Comparison of ENCODE assay signal across 25 mouse cellular contexts in the genomic region with DNA sequence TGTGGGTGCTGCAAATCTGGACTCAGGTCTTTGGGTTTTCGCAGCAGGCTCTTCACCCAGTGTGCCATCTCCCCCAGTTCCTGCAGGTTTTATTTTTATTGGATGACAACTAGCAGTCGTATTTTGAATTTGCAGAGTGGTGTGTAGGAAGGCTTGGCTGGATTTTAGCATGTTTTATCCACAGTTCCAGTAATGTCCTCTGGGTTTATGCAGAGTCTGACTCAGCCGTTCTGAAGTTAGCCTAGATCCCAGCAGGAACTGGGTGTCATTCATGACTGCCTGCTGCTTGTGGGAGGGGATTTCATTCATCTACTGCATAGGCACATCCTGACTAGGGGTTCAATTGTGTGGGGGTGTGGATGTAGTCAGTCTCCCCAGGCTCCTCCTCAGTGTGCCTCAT. TPM values are rescaled to one million over a fixed set of nuclear protein-coding genes. Genes with fewer than 3 reads are reported as not detected.
DNase-seq lines count a peak whose midpoint lies in the region; ATAC-seq and TF ChIP-seq lines count a peak whose summit lies in the region.
"Had no signal": no experiment of that assay in that cellular context is flagged by ENCODE, and none has a peak within 500 bp of the region (broad histone marks: within the 10 kb centered on the region; RNA-seq: fewer than 3 reads in every experiment).

No protein-coding gene starts in this region.

- intact Hi-C loops in left cerebral cortex, postnatal 14 days (cut with DNase I), result no loop called here

- TF ChIP-seq CTCF in embryonic fibroblast, embryonic 13.5 days (IDR thresholded peaks at IDR 0.05; ENCODE audit: borderline replicate concordance, insufficient read depth, low read length), result no peak

- no peak overlapping the region for H3K4me3 ChIP-seq in embryonic fibroblast, embryonic 13.5 days (ENCODE audit: insufficient read depth, low read length)
- no peak overlapping the region for H3K4me3 ChIP-seq in forebrain, embryonic 12.5 days (replicated peaks)
- H3K4me3 ChIP-seq: embryonic facial prominence, embryonic 15.5 days; forebrain, embryonic 15.5 days; limb, embryonic 10.5 days; lung, embryonic 15.5 days; midbrain, embryonic 13.5 days; myocyte had no signal

- no peak overlapping the region for H3K9ac ChIP-seq in forebrain, embryonic 12.5 days
- H3K9ac ChIP-seq: embryonic facial prominence, embryonic 15.5 days; forebrain, embryonic 15.5 days; hindbrain, embryonic 14.5 days; lung, embryonic 15.5 days; midbrain, embryonic 13.5 days had no signal

- peak overlapping the region; percentile 37 for H3K27ac ChIP-seq in embryonic fibroblast, embryonic 13.5 days (ENCODE audit: insufficient read depth, low read length)
- H3K27ac ChIP-seq in forebrain, embryonic 12.5 days, result no peak overlapping the region
- H3K27ac ChIP-seq: embryonic facial prominence, embryonic 15.5 days; forebrain, embryonic 15.5 days; hindbrain, embryonic 14.5 days; limb, embryonic 10.5 days; lung, embryonic 15.5 days; macrophage; midbrain, embryonic 13.5 days had no signal

- no peaks in the 10 kb centered on the region for H3K27me3 ChIP-seq in forebrain, embryonic 12.5 days
- H3K27me3 ChIP-seq: embryonic facial prominence, embryonic 15.5 days; forebrain, embryonic 15.5 days; lung, embryonic 15.5 days; midbrain, embryonic 13.5 days had no signal

- no peak for ATAC-seq in forebrain, embryonic 12.5 days (ENCODE audit: low FRiP score)
- ATAC-seq: forebrain, embryonic 15.5 days; intestine, postnatal 0 days; midbrain, embryonic 13.5 days had no signal

- DNase-seq in layer of hippocampus, adult 11-12 months (ENCODE audit: low spot score), result peak; percentile 52
- no peak for DNase-seq in layer of hippocampus, adult 9-10 months (ENCODE audit: low spot score)
- DNase-seq in Muller cell, postnatal 12 days (ENCODE audit: inconsistent ontology term), result peak; percentile 43
- peak; percentile 41 to 82 for DNase-seq in left cerebral cortex, postnatal 14 days (ENCODE audit: low spot score in 2 of 2)
- no peak for DNase-seq in thymus, adult 18-20 months
- no peak for DNase-seq in B cell, adult 2 months
- DNase-seq: cerebellum, adult 9-11 months; embryo, embryonic 11 days; gastrocnemius, postnatal 36 days; heart, postnatal 10 days; kidney, postnatal 10 days; thymus, postnatal 4 days had no signal

- H3K36me3 ChIP-seq in forebrain, embryonic 12.5 days (replicated peaks), result no peaks in the 10 kb centered on the region
- H3K36me3 ChIP-seq: embryonic facial prominence, embryonic 15.5 days; forebrain, embryonic 15.5 days; limb, embryonic 10.5 days; lung, embryonic 15.5 days; midbrain, embryonic 13.5 days had no signal

- no peaks in the 10 kb centered on the region for H3K9me3 ChIP-seq in forebrain, embryonic 12.5 days
- H3K9me3 ChIP-seq: embryonic facial prominence, embryonic 15.5 days; forebrain, embryonic 15.5 days; limb, embryonic 10.5 days; lung, embryonic 15.5 days; midbrain, embryonic 13.5 days had no signal

- no peak overlapping the region for H3K4me2 ChIP-seq in forebrain, embryonic 12.5 days
- H3K4me2 ChIP-seq: embryonic facial prominence, embryonic 15.5 days; forebrain, embryonic 15.5 days; hindbrain, embryonic 14.5 days; liver, embryonic 11.5 days; lung, embryonic 15.5 days; midbrain, embryonic 13.5 days had no signal

- TF ChIP-seq POLR2A in embryonic fibroblast, embryonic 13.5 days (IDR thresholded peaks at IDR 0.05; ENCODE audit: low read depth, low read length), result no peak

- 62% methylated on average over 3 of the region's 3 CpGs for WGBS in forebrain, embryonic 12.5 days

- peaks cover 27% of the 10 kb centered on the region for H3K4me1 ChIP-seq in embryonic fibroblast, embryonic 13.5 days (ENCODE audit: control insufficient read depth, insufficient read depth, low read length)
- H3K4me1 ChIP-seq in forebrain, embryonic 12.5 days, result no peaks in the 10 kb centered on the region
- H3K4me1 ChIP-seq: forebrain, embryonic 15.5 days; limb, embryonic 10.5 days; lung, embryonic 15.5 days; midbrain, embryonic 13.5 days had no signal

RNA-seq across cellular contexts. Expression of a gene that starts 16.0 kb away (rescaled TPM):
- 54.3 and 71.0 TPM in 2 replicates for polyA plus RNA-seq in embryonic fibroblast, embryonic 13.5 days (2011; ENCODE audit: insufficient read length, low read depth, missing spikeins)
- 10 to 100 TPM; 23.1 to 25.9 TPM for total RNA-seq in left cerebral cortex, postnatal 14 days (2021)
- polyA plus RNA-seq in forebrain, embryonic 12.5 days (2016; fragmentation: Nextera tagmentation; extraction: Ambion mirVana), result 5.0 and 5.3 TPM in 2 replicates
- total RNA-seq: neutrophil, adult 5-6 weeks had no signal

Comparison
In these comparisons a context has a peak if more than half of its experiments do, and no peak if none do; other contexts are left out.
1. DNase-seq: peak in layer of hippocampus, adult 11-12 months (single experiment), Muller cell, postnatal 12 days (single experiment) and left cerebral cortex, postnatal 14 days (2 of 2); none in layer of hippocampus, adult 9-10 months (single experiment), thymus, adult 18-20 months (0 of 2) and B cell, adult 2 months (0 of 2).